Mouse (Mus musculus) olfactory bulb, adult 2 months (tissue): Measurements from ENCODE around the gene Zdhhc19. TPM values are rescaled to one million over a fixed set of nuclear protein-coding genes. Genes with fewer than 3 reads are reported as not detected.

Experiments used
- H3K27ac ChIP-seq: fragments of 200-500 bp; 2 replicates; pipeline ENCODE4 v1.5.1; 2012; ENCODE audit warnings: low read depth, low read length; ENCODE audit not compliant: insufficient read depth
- H3K4me1 ChIP-seq: fragments of 200-500 bp; 2 replicates; pipeline ENCODE4 v1.6.1; 2012; ENCODE audit warnings: low read length; ENCODE audit not compliant: control insufficient read depth, insufficient read depth
- H3K4me3 ChIP-seq: fragments of 200-500 bp; 2 replicates; pipeline ENCODE4 v1.5.1; 2012; ENCODE audit warnings: mild to moderate bottlenecking, low read depth, low read length, moderate library complexity; ENCODE audit not compliant: insufficient read depth
- CTCF ChIP-seq: fragments of 200-500 bp; IDR thresholded peaks from 2 replicates; pipeline ENCODE4 v1.5.1; 2012; ENCODE audit warnings: low read depth, mild to moderate bottlenecking, low read length, moderate library complexity; ENCODE audit not compliant: insufficient read depth
- POLR2A ChIP-seq: fragments of 200-500 bp; IDR thresholded peaks from 2 replicates; pipeline ENCODE4 v1.6.1; 2012; ENCODE audit warnings: mild to moderate bottlenecking, low read depth, low read length, moderate library complexity; ENCODE audit not compliant: insufficient read depth
- WGBS: fragments of 180-500 bp; shearing (Covaris S2); methylation state at CpG from one replicate; pipeline ENCODE4 v1.1.7; 2018; 5-methylcytosine and 5-hydroxymethylcytosine counted together
- polyA plus RNA-seq: library from polyadenylated mRNA; stranded (reverse); fragments of >200 nt; gene quantifications from 2 replicates; pipeline ENCODE4 v1.2.4, GENCODE M21; 2012; ENCODE audit warnings: low replicate concordance; ENCODE audit not compliant: missing spikeins, insufficient read depth, insufficient read length

Gene Zdhhc19
- polyA plus RNA-seq, 1 experiment, result not detected

GRCm38 (mm10) chr16:32519656-32520371 is 23.7 kb downstream of the Zdhhc19 start:
- H3K27ac ChIP-seq, result peak overlapping the region; percentile 35
- WGBS, result 75% methylated on average over 15 of the region's 15 CpGs
- no peak overlapping the region for H3K4me3 ChIP-seq
- no peak for TF ChIP-seq CTCF
- no peak for TF ChIP-seq POLR2A
- peaks cover 42% of the 10 kb centered on the region for H3K4me1 ChIP-seq

- 17% methylated on average over 9 of the region's 9 CpGs for whole genome bisulfite sequencing
- H3K4me1 ChIP-seq, result peaks cover 42% of the 10 kb centered on the region
- no peak overlapping the region for H3K4me3 ChIP-seq
- peak overlapping the region; percentile 35 for H3K27ac ChIP-seq
- no peak for TF ChIP-seq POLR2A
- TF ChIP-seq CTCF, result no peak
Measured at GRCm38 (mm10) chr16:32520372-32520748, 24.3 kb downstream of the Zdhhc19 start.

- WGBS, result 86% methylated on average over 6 of the region's 6 CpGs
- TF ChIP-seq CTCF (no peak), POLR2A (no peak)
- peaks cover 27% of the 10 kb centered on the region for H3K4me1 ChIP-seq
- no peak overlapping the region for H3K4me3 ChIP-seq
- H3K27ac ChIP-seq, result no peak overlapping the region
Measured at GRCm38 (mm10) chr16:32522578-32523194, 26.6 kb downstream of the Zdhhc19 start.

GRCm38 (mm10) chr16:32523462-32524243 is 27.6 kb downstream of the Zdhhc19 start:
- 48% methylated on average over 8 of the region's 8 CpGs for WGBS
- H3K27ac ChIP-seq, result peak overlapping the region; percentile 16; the same call in 1 of the 2 replicates
- peaks cover 21% of the 10 kb centered on the region for H3K4me1 ChIP-seq
- no peak overlapping the region for H3K4me3 ChIP-seq
- TF ChIP-seq CTCF, result no peak
- TF ChIP-seq POLR2A, result no peak

GRCm38 (mm10) chr16:32524244-32524615 is 28.2 kb downstream of the Zdhhc19 start:
- peak overlapping the region; percentile 16; the same call in 1 of the 2 replicates for H3K27ac ChIP-seq
- peaks cover 20% of the 10 kb centered on the region for H3K4me1 ChIP-seq

GRCm38 (mm10) chr16:32526906-32527305 is 30.8 kb downstream of the Zdhhc19 start:
- no peak for TF ChIP-seq CTCF
- no peak for TF ChIP-seq POLR2A
- 76% methylated on average over 7 of the region's 7 CpGs for WGBS
- peaks cover 8% of the 10 kb centered on the region for H3K4me1 ChIP-seq
- H3K27ac ChIP-seq, result no peak overlapping the region
- no peak overlapping the region for H3K4me3 ChIP-seq

More at GRCm38 (mm10) chr16:32524244-32524615, 28.2 kb downstream of the Zdhhc19 start:
- 30% methylated on average over 5 of the region's 5 CpGs for WGBS
- TF ChIP-seq POLR2A (no peak), CTCF (no peak)
- H3K4me3 ChIP-seq, result no peak overlapping the region

GRCm38 (mm10) chr16:32532878-32533826 is 37.1 kb downstream of the Zdhhc19 start:
- peaks cover 2% of the 10 kb centered on the region; the same call in 1 of the 2 replicates for H3K4me1 ChIP-seq
- 70% methylated on average over 18 of the region's 18 CpGs for WGBS
- TF ChIP-seq POLR2A (no peak), CTCF (no peak)
- H3K27ac ChIP-seq, result no peak overlapping the region
- no peak overlapping the region for H3K4me3 ChIP-seq

GRCm38 (mm10) chr16:32535157-32535751 is 39.2 kb downstream of the Zdhhc19 start:
- 57% methylated on average over 5 of the region's 5 CpGs for WGBS
- no peak for TF ChIP-seq POLR2A
- TF ChIP-seq CTCF, result no peak
- no peak overlapping the region for H3K4me3 ChIP-seq
- H3K4me1 ChIP-seq, result peaks cover 2% of the 10 kb centered on the region; the same call in 1 of the 2 replicates
- H3K27ac ChIP-seq, result no peak overlapping the region
